Mouse (Mus musculus) kidney, postnatal 0 days (tissue): Measurements from ENCODE around the gene Chrna1. TPM values are rescaled to one million over a fixed set of nuclear protein-coding genes. Genes with fewer than 3 reads are reported as not detected.

ENCODE experiments used
- ATAC-seq: fragments of 200-750 bp; cut with Nextera tagmentation; replicated peaks from 2 replicates; pipeline ENCODE4 v1.8.0; 2017; ENCODE audit warnings: low read depth, moderate number of reproducible peaks, moderate TSS enrichment, moderate library complexity; ENCODE audit not compliant: low FRiP score
- DNase-seq: peaks from one replicate; pipeline ENCODE4 v3.0.0-alpha.2; 2016; ENCODE audit warnings: low spot score
- H3K27ac ChIP-seq: fragments of 300-500 bp; sonication (generic); 2 replicates; pipeline ENCODE4 v1.5.1; 2014; ENCODE audit warnings: mild to moderate bottlenecking
- H3K27me3 ChIP-seq: fragments of 300-500 bp; sonication (generic); 2 replicates; pipeline ENCODE4 v1.6.1; 2014; ENCODE audit warnings: low read length, mixed read lengths; ENCODE audit not compliant: insufficient read depth
- H3K36me3 ChIP-seq: fragments of 300-500 bp; sonication (generic); 2 replicates; pipeline ENCODE4 v1.6.1; 2014; ENCODE audit warnings: low read length, mixed read lengths; ENCODE audit not compliant: insufficient read depth
- H3K4me1 ChIP-seq: fragments of 300-500 bp; sonication (generic); replicated peaks from 2 replicates; pipeline ENCODE4 v1.6.1; 2014; ENCODE audit warnings: antibody characterized with exemption, low read length, mixed read lengths; ENCODE audit not compliant: insufficient read depth
- H3K4me2 ChIP-seq: fragments of 300-500 bp; sonication (generic); 2 replicates; pipeline ENCODE4 v1.6.1; 2014; ENCODE audit warnings: mild to moderate bottlenecking, low read length, moderate library complexity, mixed read lengths
- H3K4me3 ChIP-seq: fragments of 300-500 bp; sonication (generic); replicated peaks from 2 replicates; pipeline ENCODE4 v1.5.1; 2014; ENCODE audit warnings: low read depth, low read length
- H3K9ac ChIP-seq: fragments of 300-500 bp; sonication (generic); 2 replicates; pipeline ENCODE4 v1.6.1; 2014; ENCODE audit warnings: low read depth, low read length
- H3K9me3 ChIP-seq: fragments of 300-500 bp; sonication (generic); replicated peaks from 2 replicates; pipeline ENCODE4 v1.6.1; 2016; ENCODE audit warnings: low read length, inconsistent platforms, mixed read lengths
- CTCF ChIP-seq: IDR thresholded peaks from 2 replicates; pipeline ENCODE4 v1.5.1; 2016; ENCODE audit warnings: antibody characterized with exemption, low read depth, mild to moderate bottlenecking, moderate library complexity
- WGBS: fragments of 180-500 bp; shearing (Covaris S2); extraction: QIAGEN DNeasy Blood & Tissue Kit; methylation state at CpG from one replicate; pipeline ENCODE4 v1.1.7; 2014; 5-methylcytosine and 5-hydroxymethylcytosine counted together
- polyA plus RNA-seq: library from polyadenylated mRNA; unstranded; fragments of >200 nt; fragmentation: Nextera tagmentation; extraction: Ambion mirVana; gene quantifications from 2 replicates; pipeline ENCODE4 v1.2.1, GENCODE M21; 2015

Gene Chrna1
- polyA plus RNA-seq, 1 experiment from 2014 or later = 0.11 TPM

DNA sequence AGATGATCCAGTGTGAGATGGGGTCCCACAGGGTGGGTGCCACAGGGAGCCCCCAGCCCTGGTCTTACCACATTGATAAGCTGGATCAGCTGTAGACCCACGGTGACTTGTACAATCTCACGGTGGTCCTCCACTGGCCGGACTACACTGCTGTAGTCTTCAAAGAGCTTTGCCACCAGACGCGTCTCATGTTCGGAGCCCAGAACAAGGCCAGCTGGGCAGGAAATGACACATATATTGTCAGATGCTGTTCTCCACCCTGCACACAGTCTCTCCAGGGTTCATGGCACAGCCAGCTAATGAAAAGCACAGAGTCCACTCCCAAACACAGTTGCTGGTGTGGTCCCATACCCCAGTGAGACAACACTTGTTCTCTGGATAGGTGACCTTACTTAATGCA, 5.7 kb downstream of the Chrna1 start:
- no peak overlapping the region for H3K27ac ChIP-seq
- H3K27me3 ChIP-seq = no peaks in the 10 kb centered on the region
- no peak for TF ChIP-seq CTCF
- H3K4me2 ChIP-seq = no peak overlapping the region
- no peak for DNase-seq
- H3K9me3 ChIP-seq = no peaks in the 10 kb centered on the region
- no peak overlapping the region for H3K4me3 ChIP-seq
- no peak overlapping the region for H3K9ac ChIP-seq
- 65% methylated on average over 6 of the region's 6 CpGs for WGBS
- H3K36me3 ChIP-seq = no peaks in the 10 kb centered on the region
- no peak for ATAC-seq
- H3K4me1 ChIP-seq = no peaks in the 10 kb centered on the region

DNA sequence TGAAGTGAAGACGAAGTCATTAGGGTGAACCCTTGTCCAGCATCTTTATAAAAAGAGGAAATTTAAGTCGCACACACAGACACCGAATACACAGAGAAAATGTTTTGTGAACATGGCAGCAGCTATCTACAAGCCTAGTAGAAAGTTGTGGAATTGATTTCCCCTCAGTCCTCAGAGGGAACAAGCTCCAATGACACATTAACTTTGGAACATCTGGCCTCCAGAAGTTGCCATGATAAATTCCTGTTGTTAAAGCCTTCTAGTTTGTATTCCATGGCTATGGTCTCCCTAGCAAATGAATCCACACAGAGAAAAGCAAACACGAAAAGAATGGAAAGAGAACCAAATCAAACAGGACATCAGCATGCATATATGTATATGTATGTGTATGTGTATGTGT, 6.6 kb downstream of the Chrna1 start:
- 91% methylated on average over 4 of the region's 4 CpGs for WGBS
- H3K4me1 ChIP-seq = no peaks in the 10 kb centered on the region
- H3K4me3 ChIP-seq = no peak overlapping the region
- no peaks in the 10 kb centered on the region for H3K9me3 ChIP-seq
- ATAC-seq (no peak), DNase-seq (no peak)
- TF ChIP-seq CTCF = no peak
- no peak overlapping the region for H3K9ac ChIP-seq
- H3K27ac ChIP-seq = no peak overlapping the region
- H3K27me3 ChIP-seq = no peaks in the 10 kb centered on the region
- H3K4me2 ChIP-seq = no peak overlapping the region
- no peaks in the 10 kb centered on the region for H3K36me3 ChIP-seq

DNA sequence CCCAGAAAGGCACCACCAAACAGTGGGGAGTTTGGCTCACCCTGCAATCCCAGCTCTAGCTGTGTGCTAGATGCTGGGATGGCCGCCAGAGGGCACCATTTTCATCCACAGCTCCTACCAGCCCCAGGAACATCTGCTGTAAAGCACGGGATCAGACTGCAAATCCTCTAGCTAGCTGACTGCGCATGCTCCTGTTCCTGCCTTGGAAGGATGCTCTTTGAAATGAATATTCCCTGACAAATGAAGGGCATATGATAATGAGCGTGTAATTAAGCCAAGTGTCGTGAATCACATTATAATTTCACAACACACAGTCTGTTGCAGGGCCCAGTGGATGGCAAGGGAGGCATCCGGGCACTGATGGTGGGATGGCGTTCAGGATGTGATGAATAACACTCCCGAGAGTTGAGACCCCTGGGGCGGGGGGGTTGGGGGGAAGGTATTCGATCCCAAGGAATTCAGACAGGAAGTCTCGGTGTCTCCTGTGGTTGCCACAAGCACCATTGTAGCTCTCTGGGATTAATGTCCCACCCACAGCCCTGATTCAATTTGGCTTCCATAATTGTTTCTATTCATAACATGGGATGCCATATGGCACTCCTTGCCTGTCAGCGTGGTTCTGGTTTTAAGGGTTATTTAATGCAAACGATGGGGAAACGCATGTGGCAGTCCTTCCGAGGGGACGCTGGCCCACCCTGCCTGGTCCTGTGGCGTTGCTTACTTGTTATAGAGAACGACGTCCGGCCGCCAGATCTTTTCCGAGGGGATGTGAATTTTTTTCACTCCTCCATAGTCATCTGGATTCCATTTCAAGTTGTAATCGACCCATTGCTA, 7.4 kb downstream of the Chrna1 start:
- no peaks in the 10 kb centered on the region for H3K36me3 ChIP-seq
- no peaks in the 10 kb centered on the region for H3K4me1 ChIP-seq
- DNase-seq (peak; percentile 95), ATAC-seq (peak; percentile 75)
- peak; percentile 93 for TF ChIP-seq CTCF
- H3K4me3 ChIP-seq = no peak overlapping the region
- 29% methylated on average over 23 of the region's 23 CpGs for WGBS
- no peaks in the 10 kb centered on the region for H3K9me3 ChIP-seq
- H3K9ac ChIP-seq = no peak overlapping the region
- no peaks in the 10 kb centered on the region for H3K27me3 ChIP-seq
- H3K27ac ChIP-seq = no peak overlapping the region
- peak overlapping the region; percentile 44 for H3K4me2 ChIP-seq

- no peaks in the 10 kb centered on the region for H3K4me1 ChIP-seq
- WGBS = 69% methylated on average over 6 of the region's 6 CpGs
- H3K4me3 ChIP-seq = no peak overlapping the region
- no peak for DNase-seq
- H3K27me3 ChIP-seq = no peaks in the 10 kb centered on the region
- no peak for TF ChIP-seq CTCF
- ATAC-seq = no peak
- no peak overlapping the region for H3K27ac ChIP-seq
- H3K4me2 ChIP-seq = no peak overlapping the region
- H3K36me3 ChIP-seq = no peaks in the 10 kb centered on the region
- no peak overlapping the region for H3K9ac ChIP-seq
- no peaks in the 10 kb centered on the region for H3K9me3 ChIP-seq
Measured at GRCm38 (mm10) chr2:73571901-73572300, 8.2 kb downstream of the Chrna1 start.

GRCm38 (mm10) chr2:73571304-73571703, 8.8 kb downstream of the Chrna1 start:
- 96% methylated on average over 9 of the region's 9 CpGs for WGBS
- no peaks in the 10 kb centered on the region for H3K9me3 ChIP-seq

DNA sequence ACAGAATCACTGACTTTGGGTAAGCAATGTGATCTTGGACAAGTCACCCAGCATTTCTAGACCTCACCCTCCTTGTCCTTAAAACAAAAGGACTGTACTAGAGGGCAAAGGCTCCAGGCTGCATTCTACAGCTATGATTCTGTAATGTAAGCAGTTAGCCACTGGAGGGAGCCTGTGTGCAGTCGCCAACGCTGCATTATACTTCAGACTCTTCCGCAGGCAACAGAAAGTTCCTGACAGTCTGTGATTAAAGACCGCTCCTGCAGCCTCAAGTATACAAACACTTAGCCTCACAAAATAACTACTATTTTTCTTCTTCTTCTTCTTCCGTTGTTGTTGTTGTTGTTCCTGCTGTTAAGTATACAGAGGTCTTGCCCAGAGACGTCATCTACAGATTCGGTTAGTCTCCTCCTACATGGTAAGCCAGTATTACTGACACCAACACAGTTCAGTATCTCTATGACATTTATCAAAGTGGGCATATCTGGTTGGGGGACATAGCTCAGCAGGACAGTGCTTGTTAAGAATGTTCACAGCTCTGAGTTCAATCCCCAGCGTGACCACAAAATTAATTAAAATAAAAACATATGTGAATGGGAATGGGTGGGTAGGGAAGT, 13.0 kb downstream of the Chrna1 start:
- Histone ChIP-seq H3K4me3 (peak overlapping the region; percentile 17; the same call in 1 of the 2 replicates), H3K9me3 (no peaks in the 10 kb centered on the region), H3K4me1 (no peaks in the 10 kb centered on the region), H3K27ac (no peak overlapping the region), H3K36me3 (no peaks in the 10 kb centered on the region), H3K4me2 (peak overlapping the region; percentile 55), H3K27me3 (no peaks in the 10 kb centered on the region), H3K9ac (no peak overlapping the region)
- DNase-seq (peak; percentile 87), ATAC-seq (peak; percentile 47; the same call in 1 of the 2 replicates)
- TF ChIP-seq CTCF = peak; percentile 90
- 15% methylated on average over 8 of the region's 8 CpGs for WGBS

More at GRCm38 (mm10) chr2:73571304-73571703, 8.8 kb downstream of the Chrna1 start:
- H3K4me1 ChIP-seq = no peaks in the 10 kb centered on the region
- no peak overlapping the region for H3K27ac ChIP-seq
- no peak overlapping the region for H3K9ac ChIP-seq
- ATAC-seq (no peak), DNase-seq (no peak)
- H3K4me2 ChIP-seq = no peak overlapping the region
- no peak overlapping the region for H3K4me3 ChIP-seq
- H3K27me3 ChIP-seq = no peaks in the 10 kb centered on the region
- H3K36me3 ChIP-seq = no peaks in the 10 kb centered on the region
- no peak for TF ChIP-seq CTCF
